Mouse (Mus musculus): ENCODE results near the gene Mmp15. TPM values are rescaled to one million over a fixed set of nuclear protein-coding genes. Genes with fewer than 3 reads are reported as not detected.

Gene Mmp15
- total RNA-seq, 1 experiment from 2014 or later = not detected

DNA sequence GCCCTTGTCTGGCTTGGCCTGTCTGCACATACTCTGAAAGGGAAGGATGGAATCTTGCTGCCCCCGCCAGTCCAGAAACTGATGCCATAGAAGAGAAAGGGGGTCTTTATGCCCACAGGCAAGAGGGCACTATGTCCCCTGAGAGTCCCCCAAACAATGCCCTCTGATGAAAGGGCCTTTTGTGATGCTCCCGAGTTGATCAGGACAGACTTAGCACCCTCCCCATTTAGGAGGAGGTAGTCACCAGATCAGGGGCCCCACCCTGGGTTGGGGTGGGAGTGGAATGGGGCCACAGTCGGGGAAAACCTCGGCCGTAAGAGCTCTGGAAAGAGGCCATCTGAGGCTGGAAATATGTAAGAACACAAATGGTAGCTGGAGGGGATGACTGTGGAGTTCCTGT lies 45.1 kb downstream of the Mmp15 start:
- no peak for ATAC-seq (replicated peaks; ENCODE audit: insufficient number of reproducible peaks, low FRiP score, low TSS enrichment, poor library complexity, severe bottlenecking)

GRCm38 (mm10) chr8:95399131-95399530 lies 47.1 kb downstream of the Mmp15 start:
- 0 out of 2 replicates have a peak, but pooled peaks have one; percentile 23 for ATAC-seq (replicated peaks; ENCODE audit: insufficient number of reproducible peaks, low FRiP score, low TSS enrichment, poor library complexity, severe bottlenecking)

- ATAC-seq (replicated peaks; ENCODE audit: insufficient number of reproducible peaks, low FRiP score, low TSS enrichment, poor library complexity, severe bottlenecking) = no peak
Measured at GRCm38 (mm10) chr8:95401091-95401490, 49.0 kb downstream of the Mmp15 start.

GRCm38 (mm10) chr8:95409518-95409917 lies 57.5 kb downstream of the Mmp15 start:
- ATAC-seq (replicated peaks; ENCODE audit: insufficient number of reproducible peaks, low FRiP score, low TSS enrichment, poor library complexity, severe bottlenecking) = no peak

GRCm38 (mm10) chr8:95411309-95411972 lies 59.4 kb downstream of the Mmp15 start:
- no peak for ATAC-seq (replicated peaks; ENCODE audit: insufficient number of reproducible peaks, low FRiP score, low TSS enrichment, poor library complexity, severe bottlenecking)

DNA sequence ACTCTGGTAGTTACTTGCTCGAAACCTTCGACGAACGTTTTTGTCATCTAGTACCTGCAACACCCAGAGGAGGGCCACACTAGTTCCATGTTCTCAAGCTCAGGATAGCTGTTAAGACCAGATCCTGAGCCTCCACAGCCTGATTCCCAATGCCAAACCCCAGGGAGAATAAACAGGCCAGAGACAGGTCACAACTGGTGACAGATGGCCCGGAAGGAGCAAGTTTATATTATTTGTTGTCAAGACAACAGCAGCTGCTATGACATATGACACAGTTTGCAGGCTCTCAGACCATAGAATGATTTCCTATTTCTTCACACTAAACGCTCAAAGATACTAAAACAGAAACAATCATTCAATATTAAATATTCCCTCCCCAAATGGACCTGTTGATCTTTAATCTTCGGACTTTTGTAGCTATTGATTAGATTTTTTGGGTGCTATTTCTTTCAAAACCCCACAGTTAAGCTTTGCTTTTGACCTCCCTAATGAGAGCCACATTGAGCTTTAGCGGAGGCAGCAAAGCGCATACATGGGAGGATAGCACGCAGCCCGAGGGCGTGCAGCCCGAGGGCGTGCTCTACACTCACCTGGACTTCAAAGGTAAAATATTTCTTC lies 70.2 kb downstream of the Mmp15 start:
- no peak for ATAC-seq (replicated peaks; ENCODE audit: insufficient number of reproducible peaks, low FRiP score, low TSS enrichment, poor library complexity, severe bottlenecking)

Other genes starting within 250 kb of the Mmp15 start
- 21.9 to 28.7 TPM (median 25.8 TPM) in 3 replicates for gene Kifc3, start 149.5 kb upstream of the Mmp15 start, total RNA-seq (2017)
- 0.11 TPM in 1 of 3 replicates, not detected in the others for gene Cngb1, start 45.7 kb upstream of the Mmp15 start, total RNA-seq (2017)
- gene Tepp, start 41.7 kb upstream of the Mmp15 start, total RNA-seq (2017) = 2.5 TPM in 1 of 3 replicates, not detected in the others
- 3.3 to 4.7 TPM (median 4.3 TPM) in 3 replicates for gene Zfp319, start 20.3 kb upstream of the Mmp15 start, total RNA-seq (2017)
- 19.0 to 30.5 TPM (median 26.8 TPM) in 3 replicates for gene Usb1, start 20.0 kb upstream of the Mmp15 start, total RNA-seq (2017)
- 27.0 to 52.7 TPM (median 36.3 TPM) in 3 replicates for gene Cfap20, start 82.6 kb downstream of the Mmp15 start, total RNA-seq (2017)
- 16.8 to 25.0 TPM (median 22.7 TPM) in 3 replicates for gene Csnk2a2, start 137.8 kb downstream of the Mmp15 start, total RNA-seq (2017)
- not detected in 3 replicates for gene Ccdc113, start 181.8 kb downstream of the Mmp15 start, total RNA-seq (2017)
- not detected in 3 replicates for gene Prss54, start 224.1 kb downstream of the Mmp15 start, total RNA-seq (2017)

Data from monocyte, adult 5-6 weeks (primary cell).